Mouse (Mus musculus): ENCODE results near the gene Osr1.

DNA sequence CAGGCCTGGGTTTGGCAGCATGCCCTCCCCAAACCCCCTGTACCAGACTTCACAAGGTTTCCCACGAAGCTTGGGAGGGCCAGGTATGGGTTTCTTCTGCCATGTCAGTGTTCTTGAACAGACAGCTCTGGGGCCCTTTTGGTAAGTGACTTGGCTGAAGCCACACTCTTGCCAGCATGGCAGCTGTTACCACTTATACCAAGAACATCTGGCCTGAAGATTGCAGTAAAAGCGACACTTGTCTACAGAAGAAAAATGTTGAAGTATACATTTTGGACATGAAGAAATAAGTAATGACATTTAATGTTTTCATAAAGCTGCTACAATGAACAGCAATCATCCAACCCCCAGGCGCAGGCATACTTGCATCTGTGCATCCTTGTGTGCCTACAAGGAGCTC is 5.0 kb upstream of the Osr1 start:
- TF ChIP-seq REST (IDR thresholded peaks at IDR 0.05; ENCODE audit: insufficient read depth, insufficient read length): no peak
- TF ChIP-seq POLR2A (IDR thresholded peaks at IDR 0.05; ENCODE audit: insufficient read length, low read depth): no peak
